21 mouse cellular contexts compared by ENCODE assay signal in the genomic region with DNA sequence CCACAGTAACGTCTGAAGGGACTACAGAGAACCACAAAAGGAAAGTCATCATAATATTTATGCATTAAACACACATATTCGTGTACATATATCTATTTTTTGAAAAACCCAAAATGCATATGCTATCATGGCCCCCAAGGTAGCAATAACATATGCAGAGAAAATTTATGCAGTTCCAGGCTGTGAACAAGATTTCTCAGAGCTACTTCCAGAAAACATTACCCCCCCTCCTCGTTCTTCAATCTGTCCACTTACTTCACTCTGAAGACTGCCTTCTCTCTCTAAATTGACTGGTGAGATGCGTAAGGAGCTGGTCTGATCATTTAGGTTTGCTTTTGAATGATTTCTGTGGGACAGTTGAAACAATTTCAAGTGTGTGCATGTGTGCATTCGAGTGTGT.
DNase-seq lines count a peak whose midpoint lies in the region; ATAC-seq and TF ChIP-seq lines count a peak whose summit lies in the region.
"Had no signal": no experiment of that assay in that cellular context is flagged by ENCODE, and none has a peak within 500 bp of the region (broad histone marks: within the 10 kb centered on the region; RNA-seq: fewer than 3 reads in every experiment).

No protein-coding gene starts in this region.

- 74% methylated on average over 5 of the region's 5 CpGs for WGBS in forebrain, embryonic 15.5 days
- whole genome bisulfite sequencing in forebrain, embryonic 11.5 days = 84% methylated on average over 5 of the region's 5 CpGs

- peak; percentile 81 for ATAC-seq in forebrain, embryonic 15.5 days (replicated peaks)
- ATAC-seq in forebrain, embryonic 11.5 days (replicated peaks; ENCODE audit: low FRiP score) = no peak
- ATAC-seq: hindbrain, postnatal 0 days had no signal

- TF ChIP-seq POLR2A in cortical plate, adult 2 months (IDR thresholded peaks at IDR 0.05; ENCODE audit: extremely low read depth, insufficient read depth, low read length) = no peak

- no peaks in the 10 kb centered on the region for H3K4me1 ChIP-seq in forebrain, embryonic 15.5 days
- no peaks in the 10 kb centered on the region for H3K4me1 ChIP-seq in forebrain, embryonic 11.5 days (replicated peaks; ENCODE audit: control insufficient read depth, insufficient read depth, low read length)
- no peaks in the 10 kb centered on the region; the same call in 1 of the 2 replicates for H3K4me1 ChIP-seq in cortical plate, adult 2 months (ENCODE audit: control insufficient read depth, insufficient read depth, low read length)
- H3K4me1 ChIP-seq: embryonic facial prominence, embryonic 15.5 days; heart, embryonic 10.5 days; hindbrain, embryonic 13.5 days had no signal

- DNase-seq in forebrain, embryonic 11.5 days (ENCODE audit: low spot score) = no peak
- DNase-seq in right cerebral cortex, adult 18-20 months = peak; percentile 13
- no peak for DNase-seq in right cerebral cortex, postnatal 36 days (ENCODE audit: low spot score in 2 of 2)
- no peak for DNase-seq in liver
- no peak for DNase-seq in urinary bladder, adult 2 months (ENCODE audit: low spot score)
- DNase-seq: adrenal gland, adult 2 months; adrenal gland, postnatal 25 days; cerebellum, adult 11-12 months; cerebellum, adult 9-10 months; cerebellum, postnatal 25 days; gastrocnemius, postnatal 10 days; heart, adult 18-20 months; heart, postnatal 10 days; kidney, adult 11 months had no signal

- H3K9me3 ChIP-seq in forebrain, embryonic 15.5 days = no peaks in the 10 kb centered on the region
- H3K9me3 ChIP-seq in forebrain, embryonic 11.5 days (ENCODE audit: control insufficient read depth, low read length) = no peaks in the 10 kb centered on the region
- H3K9me3 ChIP-seq: embryonic facial prominence, embryonic 15.5 days; heart, embryonic 10.5 days; hindbrain, embryonic 13.5 days had no signal

- H3K27ac ChIP-seq in forebrain, embryonic 15.5 days (replicated peaks) = no peak overlapping the region
- H3K27ac ChIP-seq in forebrain, embryonic 11.5 days (ENCODE audit: low read depth, low read length) = no peak overlapping the region
- no peak overlapping the region for H3K27ac ChIP-seq in cortical plate, adult 2 months (ENCODE audit: insufficient read depth, low read length)
- H3K27ac ChIP-seq: heart, embryonic 10.5 days; hindbrain, embryonic 13.5 days; hindbrain, postnatal 0 days had no signal

- no peaks in the 10 kb centered on the region for H3K27me3 ChIP-seq in forebrain, embryonic 15.5 days
- no peaks in the 10 kb centered on the region for H3K27me3 ChIP-seq in forebrain, embryonic 11.5 days (ENCODE audit: control insufficient read depth, insufficient read depth, low read length)
- H3K27me3 ChIP-seq: embryonic facial prominence, embryonic 15.5 days; hindbrain, embryonic 13.5 days had no signal

- H3K9ac ChIP-seq in forebrain, embryonic 15.5 days (replicated peaks) = no peak overlapping the region
- H3K9ac ChIP-seq in forebrain, embryonic 11.5 days (ENCODE audit: low read length) = no peak overlapping the region
- H3K9ac ChIP-seq: embryonic facial prominence, embryonic 15.5 days; hindbrain, embryonic 13.5 days had no signal

- no peaks in the 10 kb centered on the region for H3K36me3 ChIP-seq in forebrain, embryonic 15.5 days
- no peaks in the 10 kb centered on the region for H3K36me3 ChIP-seq in forebrain, embryonic 11.5 days (ENCODE audit: control insufficient read depth, insufficient read depth, low read length)
- H3K36me3 ChIP-seq: embryonic facial prominence, embryonic 15.5 days; heart, embryonic 10.5 days; hindbrain, embryonic 13.5 days had no signal

- TF ChIP-seq CTCF in cortical plate, adult 2 months (IDR thresholded peaks at IDR 0.05; ENCODE audit: extremely low read depth, insufficient read depth, low read length) = no peak

- no peak overlapping the region for H3K4me3 ChIP-seq in forebrain, embryonic 15.5 days
- H3K4me3 ChIP-seq in forebrain, embryonic 11.5 days (ENCODE audit: low read depth, low read length) = no peak overlapping the region
- H3K4me3 ChIP-seq in cortical plate, adult 2 months (ENCODE audit: insufficient read depth, low read length) = peak overlapping the region; percentile 13
- H3K4me3 ChIP-seq: embryonic facial prominence, embryonic 15.5 days; erythroblast, embryonic 14.5 days; heart, embryonic 10.5 days; hindbrain, embryonic 13.5 days had no signal

- no peak overlapping the region for H3K4me2 ChIP-seq in forebrain, embryonic 15.5 days (replicated peaks)
- H3K4me2 ChIP-seq in forebrain, embryonic 11.5 days (ENCODE audit: low read depth, low read length, severe bottlenecking) = no peak overlapping the region
- H3K4me2 ChIP-seq: embryonic facial prominence, embryonic 15.5 days; hindbrain, embryonic 13.5 days had no signal
